Mouse (Mus musculus) kidney, postnatal 10 days (tissue): ENCODE measurements at regions not wholly inside any gene's neighbourhood (a gene's known extent, or its start where the extent isn't known, plus 50 kb on each side); places are given as distances from the start of the nearest gene placed in this dataset.

Experiments
- DNase-seq: peaks from one replicate; pipeline ENCODE4 v3.0.0; 2021; ENCODE audit warnings: mixed read lengths

- no peak for DNase-seq
Observed at GRCm38 (mm10) chr12:39373721-39374120, 594.5 kb downstream of the Etv1 start.
